Mouse (Mus musculus): ENCODE data around the gene Vangl1.

The Vangl1 gene

GRCm38 (mm10) chr3:102142947-102143346, 61.5 kb downstream of the Vangl1 start:
- no peak for DNase-seq (ENCODE audit: low read depth)

- DNase-seq (ENCODE audit: low read depth) = peak; percentile 51
These were observed 62.6 kb downstream of the Vangl1 start for GRCm38 (mm10) chr3:102141893-102142292.

GRCm38 (mm10) chr3:102141451-102141850, 63.0 kb downstream of the Vangl1 start:
- DNase-seq (ENCODE audit: low read depth) = peak; percentile 63

GRCm38 (mm10) chr3:102140606-102141005, 63.9 kb downstream of the Vangl1 start:
- no peak for DNase-seq (ENCODE audit: low read depth)

GRCm38 (mm10) chr3:102138899-102139298, 65.6 kb downstream of the Vangl1 start:
- DNase-seq (ENCODE audit: low read depth) = no peak

- no peak for DNase-seq (ENCODE audit: low read depth)
These were observed 67.3 kb downstream of the Vangl1 start for GRCm38 (mm10) chr3:102137158-102137557.

GRCm38 (mm10) chr3:102135389-102136113, 68.9 kb downstream of the Vangl1 start:
- DNase-seq (ENCODE audit: low read depth) = peak; percentile 53

- DNase-seq (ENCODE audit: low read depth) = no peak
These were observed 72.7 kb downstream of the Vangl1 start for GRCm38 (mm10) chr3:102131627-102132324.

- DNase-seq (ENCODE audit: low read depth) = peak; percentile 60
These were observed 74.0 kb downstream of the Vangl1 start for GRCm38 (mm10) chr3:102130478-102130877.

- DNase-seq (ENCODE audit: low read depth) = no peak
These were observed 76.3 kb downstream of the Vangl1 start for GRCm38 (mm10) chr3:102128242-102128641.

GRCm38 (mm10) chr3:102127114-102127513, 77.4 kb downstream of the Vangl1 start:
- DNase-seq (ENCODE audit: low read depth) = no peak

- DNase-seq (ENCODE audit: low read depth) = no peak
These were observed 78.9 kb downstream of the Vangl1 start for GRCm38 (mm10) chr3:102125546-102125945.

- no peak for DNase-seq (ENCODE audit: low read depth)
These were observed 80.8 kb downstream of the Vangl1 start for GRCm38 (mm10) chr3:102123654-102124053.

GRCm38 (mm10) chr3:102122046-102122445, 82.4 kb downstream of the Vangl1 start:
- DNase-seq (ENCODE audit: low read depth) = peak; percentile 29

- no peak for DNase-seq (ENCODE audit: low read depth)
These were observed 83.5 kb downstream of the Vangl1 start for GRCm38 (mm10) chr3:102120947-102121346.

GRCm38 (mm10) chr3:102111979-102112599, 92.4 kb downstream of the Vangl1 start:
- peak; percentile 37 for DNase-seq (ENCODE audit: low read depth)

- DNase-seq (ENCODE audit: low read depth) = peak; percentile 86
These were observed 96.3 kb downstream of the Vangl1 start for GRCm38 (mm10) chr3:102108201-102108600.

- DNase-seq (ENCODE audit: low read depth) = peak; percentile 80
These were observed 100.5 kb downstream of the Vangl1 start for GRCm38 (mm10) chr3:102103811-102104565.

Data from NIH3T3 (cell line).